Mouse (Mus musculus) liver, embryonic 11.5 days (tissue): ENCODE results near the gene Ccdc8. TPM values are rescaled to one million over a fixed set of nuclear protein-coding genes. Genes with fewer than 3 reads are reported as not detected.

Source experiments
- ATAC-seq: fragments of 200-750 bp; cut with Nextera tagmentation; replicated peaks from 2 replicates; pipeline ENCODE4 v1.8.0; 2017; ENCODE audit warnings: moderate number of reproducible peaks, mild to moderate bottlenecking, moderate TSS enrichment, moderate library complexity; ENCODE audit not compliant: low FRiP score
- DNase-seq: peaks from one replicate; pipeline ENCODE4 v3.0.0-alpha.2; 2017; ENCODE audit warnings: low spot score
- H3K27ac ChIP-seq: fragments of 300-500 bp; sonication (generic); 2 replicates; pipeline ENCODE4 v1.5.1; 2014; ENCODE audit warnings: mild to moderate bottlenecking, low read depth, low read length, control low read depth
- H3K27me3 ChIP-seq: fragments of 300-500 bp; sonication (generic); replicated peaks from 2 replicates; pipeline ENCODE4 v1.6.1; 2014; ENCODE audit warnings: low read length, mixed read lengths; ENCODE audit not compliant: control insufficient read depth, insufficient read depth
- H3K36me3 ChIP-seq: fragments of 300-500 bp; sonication (generic); 2 replicates; pipeline ENCODE4 v1.6.1; 2014; ENCODE audit warnings: mild to moderate bottlenecking, low read length, moderate library complexity, mixed read lengths; ENCODE audit not compliant: control insufficient read depth, insufficient read depth
- H3K4me1 ChIP-seq: fragments of 300-500 bp; sonication (generic); replicated peaks from 2 replicates; pipeline ENCODE4 v1.6.1; 2014; ENCODE audit warnings: low read length, mixed read lengths; ENCODE audit not compliant: control insufficient read depth, insufficient read depth
- H3K4me2 ChIP-seq: fragments of 300-500 bp; sonication (generic); 2 replicates; pipeline ENCODE4 v1.6.1; 2014; ENCODE audit warnings: mild to moderate bottlenecking, control low read depth, moderate library complexity
- H3K4me3 ChIP-seq: fragments of 300-500 bp; sonication (generic); 2 replicates; pipeline ENCODE4 v1.5.1; 2014; ENCODE audit warnings: low read depth, low read length, control low read depth
- H3K9ac ChIP-seq: fragments of 300-500 bp; sonication (generic); 2 replicates; pipeline ENCODE4 v1.6.1; 2014; ENCODE audit warnings: low read depth, low read length, control low read depth
- H3K9me3 ChIP-seq: fragments of 300-500 bp; sonication (generic); 2 replicates; pipeline ENCODE4 v1.6.1; 2016; ENCODE audit warnings: low read length, inconsistent platforms, mixed read lengths; ENCODE audit not compliant: control insufficient read depth
- WGBS: fragments of 180-500 bp; shearing (Covaris S2); extraction: QIAGEN DNeasy Blood & Tissue Kit; methylation state at CpG from one replicate; pipeline ENCODE4 v1.1.7; 2014; 5-methylcytosine and 5-hydroxymethylcytosine counted together
- polyA plus RNA-seq: library from polyadenylated mRNA; unstranded; fragments of >200 nt; fragmentation: Nextera tagmentation; extraction: Ambion mirVana; gene quantifications from 2 replicates; pipeline ENCODE4 v1.2.1, GENCODE M21; 2014

Gene Ccdc8
- polyA plus RNA-seq, 1 experiment from 2014 or later = 13.5 TPM

- no peak for ATAC-seq
- peaks cover 5% of the 10 kb centered on the region for H3K27me3 ChIP-seq
- H3K36me3 ChIP-seq = no peaks in the 10 kb centered on the region
- DNase-seq = no peak
- no peaks in the 10 kb centered on the region for H3K4me1 ChIP-seq
- no peak overlapping the region for H3K4me3 ChIP-seq
- no peak overlapping the region for H3K4me2 ChIP-seq
- WGBS = 60% methylated on average over 5 of the region's 5 CpGs
- H3K9me3 ChIP-seq = no peaks in the 10 kb centered on the region
- H3K9ac ChIP-seq = no peak overlapping the region
- no peak overlapping the region for H3K27ac ChIP-seq
Measured at GRCm38 (mm10) chr7:16961678-16962077, 30.8 kb upstream of the Ccdc8 start.

DNA sequence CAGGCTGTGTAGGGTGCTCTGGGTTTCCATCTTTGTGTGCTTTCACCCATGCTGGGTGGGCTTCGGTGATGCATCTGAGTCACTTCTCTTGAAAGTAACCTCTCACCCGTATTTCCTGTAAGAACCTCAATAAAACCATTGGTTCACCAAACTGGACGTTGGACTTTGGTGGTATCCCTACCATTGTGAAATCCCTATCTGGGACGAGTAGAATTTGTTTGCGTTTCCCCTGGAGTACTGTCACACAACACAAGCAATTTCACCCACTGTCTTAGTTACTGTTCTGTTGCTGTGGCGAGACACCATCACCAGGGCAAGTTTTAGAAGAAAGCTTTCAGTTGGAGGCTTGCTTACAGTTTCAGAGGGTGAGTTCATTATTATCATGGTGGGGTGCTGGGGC, 24.1 kb upstream of the Ccdc8 start:
- ATAC-seq (no peak), DNase-seq (no peak)
- H3K27ac ChIP-seq = no peak overlapping the region

GRCm38 (mm10) chr7:16971160-16971559, 21.3 kb upstream of the Ccdc8 start:
- H3K27ac ChIP-seq = no peak overlapping the region
- no peaks in the 10 kb centered on the region for H3K9me3 ChIP-seq
- no peaks in the 10 kb centered on the region for H3K27me3 ChIP-seq
- H3K9ac ChIP-seq = no peak overlapping the region
- ATAC-seq (no peak), DNase-seq (no peak)
- no peaks in the 10 kb centered on the region for H3K36me3 ChIP-seq
- no peak overlapping the region for H3K4me2 ChIP-seq
- H3K4me1 ChIP-seq = no peaks in the 10 kb centered on the region
- no peak overlapping the region for H3K4me3 ChIP-seq
- whole genome bisulfite sequencing = 63% methylated on average over 3 of the region's 3 CpGs

More for the DNA sequence above, 24.1 kb upstream of the Ccdc8 start:
- Histone ChIP-seq H3K9me3 (no peaks in the 10 kb centered on the region), H3K9ac (no peak overlapping the region), H3K36me3 (no peaks in the 10 kb centered on the region), H3K4me3 (no peak overlapping the region), H3K4me2 (no peak overlapping the region), H3K4me1 (no peaks in the 10 kb centered on the region), H3K27me3 (no peaks in the 10 kb centered on the region)
- 69% methylated on average over 6 of the region's 6 CpGs for WGBS

- no peak overlapping the region for H3K9ac ChIP-seq
- H3K27ac ChIP-seq = no peak overlapping the region
- no peaks in the 10 kb centered on the region for H3K27me3 ChIP-seq
- H3K36me3 ChIP-seq = no peaks in the 10 kb centered on the region
- no peaks in the 10 kb centered on the region for H3K9me3 ChIP-seq
- no peaks in the 10 kb centered on the region for H3K4me1 ChIP-seq
- no peak overlapping the region for H3K4me3 ChIP-seq
- DNase-seq = no peak
- 57% methylated on average over 6 of the region's 6 CpGs for WGBS
- no peak for ATAC-seq
- no peak overlapping the region for H3K4me2 ChIP-seq
Measured at GRCm38 (mm10) chr7:16974018-16974417, 18.5 kb upstream of the Ccdc8 start.

GRCm38 (mm10) chr7:16976298-16976697, 16.2 kb upstream of the Ccdc8 start:
- Histone ChIP-seq H3K27me3 (no peaks in the 10 kb centered on the region), H3K4me2 (no peak overlapping the region), H3K9me3 (no peaks in the 10 kb centered on the region), H3K27ac (no peak overlapping the region), H3K4me1 (peaks cover 5% of the 10 kb centered on the region; the same call in 1 of the 2 replicates), H3K36me3 (no peaks in the 10 kb centered on the region), H3K9ac (no peak overlapping the region), H3K4me3 (no peak overlapping the region)
- WGBS = 61% methylated on average over 8 of the region's 8 CpGs
- no peak for DNase-seq
- ATAC-seq = no peak

- Histone ChIP-seq H3K27ac (no peak overlapping the region), H3K36me3 (no peaks in the 10 kb centered on the region), H3K27me3 (no peaks in the 10 kb centered on the region), H3K9ac (no peak overlapping the region), H3K4me1 (peaks cover 5% of the 10 kb centered on the region), H3K4me2 (no peak overlapping the region), H3K9me3 (no peaks in the 10 kb centered on the region), H3K4me3 (no peak overlapping the region)
- WGBS = 61% methylated on average over 6 of the region's 6 CpGs
- DNase-seq (no peak), ATAC-seq (peak; percentile 82)
Measured at GRCm38 (mm10) chr7:16978173-16978572, 14.3 kb upstream of the Ccdc8 start.

DNA sequence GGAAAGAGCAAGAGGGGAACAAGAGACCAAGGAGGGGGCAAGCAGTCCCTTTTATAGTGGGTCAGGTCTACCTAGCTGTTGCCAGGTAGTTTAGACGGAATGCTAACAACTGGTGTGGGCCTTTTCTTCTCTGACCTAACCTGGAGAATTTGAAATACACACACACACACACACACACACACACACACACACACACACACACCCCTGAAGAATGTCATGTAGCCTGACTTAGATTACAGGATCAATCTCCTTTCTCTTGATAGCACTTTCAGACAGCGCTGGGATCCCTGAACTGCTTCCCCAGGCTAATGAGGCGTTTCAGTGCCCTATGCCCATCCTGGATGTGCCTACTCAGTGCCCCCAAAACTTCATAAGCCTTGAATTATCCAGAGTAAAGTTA, 13.9 kb upstream of the Ccdc8 start:
- no peaks in the 10 kb centered on the region for H3K27me3 ChIP-seq
- peaks cover 5% of the 10 kb centered on the region for H3K4me1 ChIP-seq
- no peak for ATAC-seq
- no peak overlapping the region for H3K4me2 ChIP-seq
- no peak overlapping the region for H3K9ac ChIP-seq
- DNase-seq = no peak
- H3K9me3 ChIP-seq = no peaks in the 10 kb centered on the region
- 77% methylated on average over 3 of the region's 3 CpGs for WGBS
- H3K36me3 ChIP-seq = no peaks in the 10 kb centered on the region
- H3K27ac ChIP-seq = no peak overlapping the region
- no peak overlapping the region for H3K4me3 ChIP-seq

- WGBS = 5% methylated on average over 12 of the region's 12 CpGs
- DNase-seq = peak; percentile 63
- Histone ChIP-seq H3K4me3 (peak overlapping the region; percentile 28), H3K4me1 (peaks cover 5% of the 10 kb centered on the region), H3K9ac (peak overlapping the region; percentile 53; the same call in 1 of the 2 replicates), H3K36me3 (no peaks in the 10 kb centered on the region), H3K27ac (peak overlapping the region; percentile 33; the same call in 1 of the 2 replicates), H3K4me2 (peak overlapping the region; percentile 61), H3K27me3 (no peaks in the 10 kb centered on the region), H3K9me3 (no peaks in the 10 kb centered on the region)
- ATAC-seq = peak; percentile 58
Measured at GRCm38 (mm10) chr7:16980348-16980747, 12.2 kb upstream of the Ccdc8 start.

- no peaks in the 10 kb centered on the region for H3K9me3 ChIP-seq
- H3K9ac ChIP-seq = no peak within 1 kb of the TSS
- ATAC-seq (no peak), DNase-seq (no peak)
- no peak within 1 kb of the TSS for H3K27ac ChIP-seq
- H3K27me3 ChIP-seq = no peaks in the 10 kb centered on the region
- 36% methylated on average over 26 of the region's 26 CpGs for WGBS
- peaks cover 5% of the 10 kb centered on the region for H3K4me1 ChIP-seq
- no peaks in the 10 kb centered on the region for H3K36me3 ChIP-seq
- no peak within 1 kb of the TSS for H3K4me3 ChIP-seq
- peak within 1 kb of the TSS; percentile 26; the same call in 1 of the 2 replicates for H3K4me2 ChIP-seq
Measured at GRCm38 (mm10) chr7:16982859-16983568, 9.5 kb upstream of the Ccdc8 start, which contains the start of gene Gm42372. Gene Gm42372, plus strand, starts transcription at chr7:16983086.
